Mouse (Mus musculus) bone marrow, adult 2 months (tissue): ENCODE data around the gene Mamstr.

Experiments used
- CTCF ChIP-seq: fragments of 200-500 bp; IDR thresholded peaks from 2 replicates; pipeline ENCODE4 v1.5.1; 2011; ENCODE audit warnings: low read length, control low read depth; ENCODE audit not compliant: control insufficient read depth, insufficient read depth
- POLR2A ChIP-seq: fragments of 200-500 bp; IDR thresholded peaks from 2 replicates; pipeline ENCODE4 v1.6.1; 2011; ENCODE audit warnings: low read depth, mild to moderate bottlenecking, control low read depth, low read length, borderline replicate concordance; ENCODE audit not compliant: control insufficient read depth

DNA sequence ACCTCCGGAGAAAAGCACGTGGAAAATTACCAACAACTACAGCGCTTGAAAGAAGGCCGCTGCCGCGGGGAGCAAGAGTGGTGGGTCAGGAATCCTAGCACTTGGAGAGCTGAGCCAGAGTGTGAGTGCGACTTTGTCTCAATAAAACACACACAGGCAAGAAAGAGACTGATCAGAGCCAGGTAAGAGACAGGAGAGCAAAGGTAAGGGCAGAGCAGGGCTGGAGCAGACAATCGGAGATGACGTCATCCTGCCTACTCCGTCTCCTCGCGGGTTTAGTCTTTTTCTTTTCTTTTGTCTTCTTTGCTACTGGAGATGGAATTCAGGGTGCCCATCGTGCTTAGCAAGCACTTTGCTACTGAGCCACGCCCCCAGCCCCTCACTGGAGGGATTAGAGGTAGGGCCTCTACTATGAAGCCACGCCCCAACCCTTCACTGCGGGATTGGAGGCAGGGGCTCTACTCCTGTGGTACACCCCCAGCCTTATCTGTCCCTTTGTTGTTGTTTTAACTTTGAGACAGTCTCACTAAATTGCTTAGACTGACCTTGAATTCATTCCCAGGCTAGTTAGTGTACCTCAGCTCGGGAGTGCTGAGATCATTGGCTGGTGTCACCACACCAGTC lies 14.8 kb downstream of the Mamstr start:
- TF ChIP-seq POLR2A (no peak), CTCF (no peak)
